Mouse (Mus musculus): ENCODE measurements at regions not wholly inside any gene's neighbourhood (a gene's known extent, or its start where the extent isn't known, plus 50 kb on each side); places are given as distances from the start of the nearest gene placed in this dataset.

DNA sequence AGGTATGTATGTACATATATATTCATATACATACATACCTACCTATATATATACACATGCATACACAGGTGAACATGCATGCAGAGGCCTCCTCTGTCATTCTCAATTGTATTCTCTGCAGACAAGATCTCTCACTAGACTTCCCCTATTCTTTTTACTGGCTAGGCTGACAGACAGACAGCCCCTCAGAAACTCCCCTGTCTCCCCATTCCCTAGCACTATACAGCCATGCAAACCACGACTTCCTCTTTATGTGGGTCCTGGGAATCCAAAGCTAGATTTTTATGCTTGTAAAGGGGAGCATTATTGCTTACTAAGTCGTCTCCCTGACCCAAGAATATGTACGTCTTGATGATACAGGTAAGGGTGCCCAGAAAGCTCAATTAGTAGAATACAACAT lies 86.9 kb downstream of the Fam124b start:
- Histone ChIP-seq H3K9ac (replicated peaks) (no peak overlapping the region), H3K27ac (no peak overlapping the region), H3K4me3 (replicated peaks) (no peak overlapping the region), H3K9me3 (no peaks in the 10 kb centered on the region), H3K4me1 (replicated peaks) (no peaks in the 10 kb centered on the region), H3K4me2 (no peak overlapping the region), H3K27me3 (no peaks in the 10 kb centered on the region), H3K36me3 (no peaks in the 10 kb centered on the region)
- ATAC-seq (ENCODE audit: insufficient number of reproducible peaks, insufficient read depth, low FRiP score, low TSS enrichment, low read depth): no peak
- WGBS: 55% methylated on average over 3 of the region's 3 CpGs

DNA sequence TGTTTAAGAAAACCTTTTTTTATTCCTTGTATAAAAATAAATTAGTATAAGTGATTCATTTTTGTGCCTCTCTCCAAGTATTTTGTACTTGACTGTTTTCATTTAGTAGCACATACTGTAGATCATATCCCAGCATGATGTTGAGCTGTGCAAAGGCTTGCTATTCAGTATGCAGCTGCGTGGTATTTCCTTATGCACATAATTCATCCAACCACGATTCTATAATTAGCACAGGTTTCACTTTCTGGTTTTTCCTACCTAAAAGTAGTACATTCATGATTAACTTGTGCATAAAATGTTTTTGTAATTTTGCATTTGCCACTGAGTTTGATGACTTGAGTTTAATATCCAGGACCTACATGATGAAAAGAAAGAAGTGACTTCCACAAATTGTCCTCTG lies 94.3 kb downstream of the Fam124b start:
- WGBS: 85% methylated on average over 2 of the region's 2 CpGs
- Histone ChIP-seq H3K4me2 (no peak overlapping the region), H3K36me3 (no peaks in the 10 kb centered on the region), H3K9me3 (no peaks in the 10 kb centered on the region), H3K4me1 (replicated peaks) (no peaks in the 10 kb centered on the region), H3K27ac (no peak overlapping the region), H3K27me3 (no peaks in the 10 kb centered on the region), H3K9ac (replicated peaks) (no peak overlapping the region), H3K4me3 (replicated peaks) (no peak overlapping the region)
- no peak for ATAC-seq (ENCODE audit: insufficient number of reproducible peaks, insufficient read depth, low FRiP score, low TSS enrichment, low read depth)

DNA sequence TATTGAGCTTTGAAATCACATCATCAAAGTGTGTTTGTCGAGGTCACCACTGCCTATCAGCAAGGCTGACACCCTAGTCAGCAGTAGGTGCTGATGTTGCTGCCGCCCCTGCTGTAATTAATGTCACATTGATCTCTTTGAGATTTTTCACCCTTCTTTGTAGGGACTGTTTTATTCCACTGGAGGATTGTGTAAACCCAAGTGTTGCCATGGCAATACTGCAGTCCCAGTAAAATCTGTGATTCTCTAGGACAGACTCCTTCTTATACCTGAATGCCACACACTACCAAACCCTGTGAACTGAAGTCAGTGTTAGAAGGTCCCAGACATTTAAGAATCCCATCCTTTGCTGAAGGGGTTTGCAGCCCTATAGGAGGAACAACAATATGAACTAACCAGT lies 102.4 kb downstream of the Fam124b start:
- H3K4me2 ChIP-seq: no peak overlapping the region
- H3K27ac ChIP-seq: no peak overlapping the region
- no peaks in the 10 kb centered on the region for H3K36me3 ChIP-seq
- no peak for ATAC-seq (ENCODE audit: insufficient number of reproducible peaks, insufficient read depth, low FRiP score, low TSS enrichment, low read depth)
- H3K4me3 ChIP-seq (replicated peaks): no peak overlapping the region
- H3K9ac ChIP-seq (replicated peaks): no peak overlapping the region
- no peaks in the 10 kb centered on the region for H3K9me3 ChIP-seq
- H3K27me3 ChIP-seq: no peaks in the 10 kb centered on the region
- no peaks in the 10 kb centered on the region for H3K4me1 ChIP-seq (replicated peaks)
- WGBS: 67% methylated on average over 2 of the region's 2 CpGs

DNA sequence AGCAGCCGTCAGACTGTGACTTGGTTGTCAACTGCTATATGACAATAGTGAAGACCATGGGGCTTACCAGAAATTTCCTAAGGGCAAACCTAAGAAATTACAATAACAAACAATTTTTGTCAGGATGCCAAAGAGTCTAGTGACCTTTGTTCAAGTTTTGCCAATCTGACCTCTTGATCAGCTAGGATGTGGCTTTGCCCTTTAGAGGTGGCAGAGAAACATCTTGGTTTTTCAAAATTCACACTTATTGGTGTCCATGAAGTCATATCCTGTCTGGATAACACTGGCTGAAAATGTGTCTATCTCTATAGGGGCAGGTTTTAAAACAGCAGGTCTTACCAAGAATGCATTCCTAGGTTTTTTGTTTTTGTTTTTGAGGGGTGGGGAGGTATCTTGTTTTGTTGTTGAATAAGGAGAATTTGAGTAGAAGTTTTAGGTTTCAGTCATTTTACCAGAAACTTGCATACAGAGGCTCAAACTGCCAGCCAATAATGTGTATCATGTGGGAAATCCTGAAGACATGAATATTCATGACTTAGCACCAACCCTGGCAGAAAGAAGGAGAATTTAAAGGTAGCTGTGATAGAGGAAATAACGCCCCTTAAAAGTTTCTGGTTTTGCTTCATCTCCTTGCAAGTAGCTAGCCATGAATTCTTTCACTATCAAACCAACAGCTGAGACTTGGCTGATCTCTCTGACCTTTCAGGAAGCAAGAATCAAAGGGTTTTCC lies 110.4 kb downstream of the Fam124b start:
- Histone ChIP-seq H3K9me3 (no peaks in the 10 kb centered on the region), H3K4me3 (replicated peaks) (no peak overlapping the region), H3K27ac (no peak overlapping the region), H3K4me2 (no peak overlapping the region), H3K4me1 (replicated peaks) (0 out of 2 replicates have a peak, but pooled peaks cover 3% of the 10 kb centered on the region), H3K27me3 (no peaks in the 10 kb centered on the region), H3K9ac (replicated peaks) (no peak overlapping the region), H3K36me3 (no peaks in the 10 kb centered on the region)
- no peak for ATAC-seq (ENCODE audit: insufficient number of reproducible peaks, insufficient read depth, low FRiP score, low TSS enrichment, low read depth)
- 79% methylated on average over 2 of the region's 2 CpGs for WGBS

DNA sequence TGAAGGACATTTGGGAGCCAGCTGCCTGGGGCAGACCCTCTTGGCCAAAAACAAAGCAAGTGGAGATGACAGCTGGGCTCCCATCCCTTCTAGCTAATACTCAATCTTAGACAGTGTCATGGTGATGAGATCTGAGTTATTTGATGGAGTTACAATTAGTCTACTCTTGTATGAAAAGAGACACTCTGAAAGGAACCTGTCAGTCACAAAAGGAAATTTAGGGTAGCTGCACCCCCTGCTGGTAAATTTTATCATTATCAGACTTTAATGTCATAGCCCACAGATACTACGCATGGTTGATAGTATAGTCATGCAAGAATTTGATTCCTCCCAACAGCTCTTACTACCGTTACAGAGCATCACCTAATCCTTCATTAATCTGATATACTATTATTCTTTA lies 112.0 kb downstream of the Fam124b start:
- 76% methylated on average over 2 of the region's 2 CpGs for WGBS
- no peak overlapping the region for H3K4me2 ChIP-seq
- H3K9ac ChIP-seq (replicated peaks): no peak overlapping the region
- H3K4me1 ChIP-seq (replicated peaks): 0 out of 2 replicates have a peak, but pooled peaks cover 3% of the 10 kb centered on the region
- H3K27me3 ChIP-seq: no peaks in the 10 kb centered on the region
- H3K4me3 ChIP-seq (replicated peaks): no peak overlapping the region
- H3K36me3 ChIP-seq: no peaks in the 10 kb centered on the region
- ATAC-seq (ENCODE audit: insufficient number of reproducible peaks, insufficient read depth, low FRiP score, low TSS enrichment, low read depth): no peak
- H3K27ac ChIP-seq: no peak overlapping the region
- no peaks in the 10 kb centered on the region for H3K9me3 ChIP-seq

DNA sequence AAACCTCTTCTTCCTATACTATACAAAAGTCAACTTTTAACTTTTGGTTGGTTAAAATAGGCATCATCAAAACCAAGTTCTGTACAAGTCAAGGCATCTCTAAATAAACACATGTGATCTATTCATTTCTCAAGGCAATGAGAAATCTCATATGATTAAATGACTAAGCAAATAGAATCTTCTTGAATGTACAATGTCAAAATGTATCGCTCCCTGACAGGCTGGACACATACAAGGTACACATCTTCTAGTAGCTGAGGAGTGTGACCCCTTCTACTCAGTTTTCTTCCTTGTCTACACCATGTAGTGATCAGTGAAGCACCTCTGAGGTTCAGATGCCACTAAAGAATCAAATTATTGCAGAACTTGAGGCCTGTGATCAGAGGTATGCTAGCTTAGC lies 120.0 kb downstream of the Fam124b start:
- Histone ChIP-seq H3K36me3 (no peaks in the 10 kb centered on the region), H3K4me1 (replicated peaks) (no peaks in the 10 kb centered on the region), H3K4me2 (no peak overlapping the region), H3K9ac (replicated peaks) (no peak overlapping the region), H3K27me3 (no peaks in the 10 kb centered on the region), H3K4me3 (replicated peaks) (no peak overlapping the region), H3K9me3 (0 out of 2 replicates have a peak, but pooled peaks cover 3% of the 10 kb centered on the region), H3K27ac (no peak overlapping the region)
- 95% methylated on average over 1 of the region's 1 CpGs for WGBS
- no peak for ATAC-seq (ENCODE audit: insufficient number of reproducible peaks, insufficient read depth, low FRiP score, low TSS enrichment, low read depth)

DNA sequence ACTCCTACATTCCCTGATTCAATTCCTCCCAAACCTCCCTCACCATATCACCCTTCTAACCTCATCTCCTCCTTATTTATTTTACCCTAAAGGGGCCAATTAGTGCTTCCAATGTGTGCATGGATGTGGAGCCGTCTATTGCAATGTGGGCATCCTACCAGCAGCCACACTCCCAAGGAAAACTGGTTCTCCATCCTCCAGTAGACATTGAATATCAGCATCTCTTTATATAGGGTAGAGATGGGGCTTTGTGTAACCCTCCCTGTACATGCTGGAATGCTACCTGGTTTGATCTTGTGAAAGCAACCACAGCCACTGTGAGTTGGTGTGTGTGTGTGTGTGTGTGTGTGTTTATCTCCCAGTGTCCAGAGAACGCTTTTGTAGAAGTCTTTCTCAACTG lies 126.5 kb downstream of the Fam124b start:
- Histone ChIP-seq H3K4me1 (replicated peaks) (no peaks in the 10 kb centered on the region; the same call in 1 of the 2 replicates), H3K27me3 (no peaks in the 10 kb centered on the region), H3K9ac (replicated peaks) (no peak overlapping the region), H3K36me3 (no peaks in the 10 kb centered on the region), H3K4me3 (replicated peaks) (no peak overlapping the region), H3K4me2 (no peak overlapping the region), H3K9me3 (0 out of 2 replicates have a peak, but pooled peaks cover 3% of the 10 kb centered on the region), H3K27ac (no peak overlapping the region)
- no peak for ATAC-seq (ENCODE audit: insufficient number of reproducible peaks, insufficient read depth, low FRiP score, low TSS enrichment, low read depth)
- 84% methylated on average over 2 of the region's 2 CpGs for WGBS

DNA sequence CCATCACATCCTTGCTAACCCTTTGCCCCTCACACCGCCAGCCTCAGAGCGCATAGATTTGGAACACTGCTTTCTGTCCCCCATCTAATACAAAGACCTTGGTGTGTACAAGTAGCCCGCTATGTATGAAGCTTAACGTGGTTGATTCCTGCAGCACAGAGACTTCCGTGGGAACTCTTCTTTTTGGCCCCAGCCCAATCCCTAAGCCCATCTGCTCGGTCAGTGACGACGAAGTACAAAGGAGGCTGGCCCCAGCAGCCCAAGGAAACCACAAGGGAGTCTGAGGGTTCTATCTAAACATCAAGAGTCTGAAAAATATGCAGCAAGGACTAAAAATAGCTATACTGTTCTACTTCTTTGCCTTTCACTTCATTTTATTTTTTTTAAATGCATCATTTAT lies 126.9 kb downstream of the Fam124b start:
- 86% methylated on average over 8 of the region's 8 CpGs for WGBS
- Histone ChIP-seq H3K9ac (replicated peaks) (no peak overlapping the region), H3K4me2 (no peak overlapping the region), H3K27me3 (no peaks in the 10 kb centered on the region), H3K27ac (no peak overlapping the region), H3K4me3 (replicated peaks) (no peak overlapping the region), H3K4me1 (replicated peaks) (no peaks in the 10 kb centered on the region; the same call in 1 of the 2 replicates), H3K36me3 (no peaks in the 10 kb centered on the region), H3K9me3 (0 out of 2 replicates have a peak, but pooled peaks cover 3% of the 10 kb centered on the region)
- no peak for ATAC-seq (ENCODE audit: insufficient number of reproducible peaks, insufficient read depth, low FRiP score, low TSS enrichment, low read depth)

DNA sequence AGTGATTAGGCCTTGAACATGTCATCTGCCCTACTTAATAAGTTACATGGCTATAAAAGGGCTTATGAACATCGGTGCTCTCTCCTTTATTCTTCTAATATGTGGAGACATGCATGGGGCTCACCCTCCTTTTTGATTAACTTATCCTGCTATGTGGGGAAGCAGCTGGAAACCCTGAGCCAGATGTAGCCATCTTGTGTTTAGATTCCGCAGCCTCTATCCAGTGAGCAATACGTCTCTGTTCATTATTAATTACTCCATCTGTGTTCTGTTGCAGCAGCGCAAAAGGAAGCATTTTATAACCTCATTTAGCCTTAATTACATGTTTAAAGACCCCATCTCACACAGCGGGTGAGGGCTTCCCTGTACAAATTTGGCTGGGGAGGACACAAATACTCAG lies 129.6 kb downstream of the Fam124b start:
- H3K36me3 ChIP-seq: no peaks in the 10 kb centered on the region
- H3K4me3 ChIP-seq (replicated peaks): no peak overlapping the region
- no peak overlapping the region for H3K9ac ChIP-seq (replicated peaks)
- WGBS: 17% methylated on average over 5 of the region's 5 CpGs
- no peak overlapping the region for H3K27ac ChIP-seq
- no peaks in the 10 kb centered on the region for H3K27me3 ChIP-seq
- no peaks in the 10 kb centered on the region for H3K9me3 ChIP-seq
- no peaks in the 10 kb centered on the region; the same call in 1 of the 2 replicates for H3K4me1 ChIP-seq (replicated peaks)
- no peak overlapping the region for H3K4me2 ChIP-seq
- no peak for ATAC-seq (ENCODE audit: insufficient number of reproducible peaks, insufficient read depth, low FRiP score, low TSS enrichment, low read depth)

DNA sequence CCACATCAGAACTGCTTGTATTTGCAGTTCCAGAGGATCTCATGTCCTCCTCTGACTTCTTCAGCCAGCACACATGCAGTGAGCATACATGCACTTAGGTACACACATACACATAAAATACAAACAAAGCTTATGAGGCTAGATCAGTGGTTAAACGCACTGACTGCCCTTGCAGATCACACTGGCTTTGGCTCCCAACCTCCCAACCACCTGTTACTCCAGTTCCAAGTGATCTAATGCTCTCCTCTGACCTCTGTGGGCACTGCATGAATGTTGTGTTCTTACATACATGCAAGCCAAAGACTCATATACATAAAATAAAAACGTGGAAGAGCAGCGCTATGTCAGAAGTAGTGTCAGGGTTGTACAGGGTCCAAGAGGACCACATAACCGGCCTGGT lies 141.9 kb downstream of the Fam124b start:
- no peak for ATAC-seq (ENCODE audit: insufficient number of reproducible peaks, insufficient read depth, low FRiP score, low TSS enrichment, low read depth)
- Histone ChIP-seq H3K4me3 (replicated peaks) (no peak overlapping the region), H3K9ac (replicated peaks) (no peak overlapping the region), H3K27me3 (no peaks in the 10 kb centered on the region), H3K36me3 (no peaks in the 10 kb centered on the region), H3K9me3 (no peaks in the 10 kb centered on the region), H3K27ac (no peak overlapping the region), H3K4me2 (no peak overlapping the region), H3K4me1 (replicated peaks) (no peaks in the 10 kb centered on the region)
- 85% methylated on average over 4 of the region's 4 CpGs for WGBS

DNA sequence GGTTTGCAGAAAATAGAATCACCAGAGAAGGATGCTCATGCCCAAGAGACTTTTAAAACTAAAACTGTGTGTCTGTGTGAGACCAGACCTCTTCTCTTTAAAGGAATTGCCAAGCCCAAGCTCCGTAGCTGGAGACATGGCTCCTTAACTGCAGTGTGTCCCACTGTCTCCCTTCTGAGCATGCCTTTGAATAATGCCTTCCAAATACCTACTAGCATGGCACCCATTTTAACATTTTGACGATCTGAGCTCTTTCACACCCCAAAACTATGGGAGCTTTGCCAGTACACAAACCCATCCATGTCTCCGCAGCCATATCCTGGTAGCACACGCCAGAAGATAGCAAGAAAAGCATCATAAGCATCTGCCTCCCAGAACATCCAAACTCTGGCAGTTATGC lies 143.9 kb downstream of the Fam124b start:
- H3K9ac ChIP-seq (replicated peaks): no peak overlapping the region
- H3K4me2 ChIP-seq: no peak overlapping the region
- H3K27me3 ChIP-seq: no peaks in the 10 kb centered on the region
- no peak overlapping the region for H3K27ac ChIP-seq
- WGBS: 88% methylated on average over 4 of the region's 4 CpGs
- no peaks in the 10 kb centered on the region for H3K9me3 ChIP-seq
- no peaks in the 10 kb centered on the region for H3K36me3 ChIP-seq
- no peaks in the 10 kb centered on the region for H3K4me1 ChIP-seq (replicated peaks)
- no peak for ATAC-seq (ENCODE audit: insufficient number of reproducible peaks, insufficient read depth, low FRiP score, low TSS enrichment, low read depth)
- H3K4me3 ChIP-seq (replicated peaks): no peak overlapping the region

DNA sequence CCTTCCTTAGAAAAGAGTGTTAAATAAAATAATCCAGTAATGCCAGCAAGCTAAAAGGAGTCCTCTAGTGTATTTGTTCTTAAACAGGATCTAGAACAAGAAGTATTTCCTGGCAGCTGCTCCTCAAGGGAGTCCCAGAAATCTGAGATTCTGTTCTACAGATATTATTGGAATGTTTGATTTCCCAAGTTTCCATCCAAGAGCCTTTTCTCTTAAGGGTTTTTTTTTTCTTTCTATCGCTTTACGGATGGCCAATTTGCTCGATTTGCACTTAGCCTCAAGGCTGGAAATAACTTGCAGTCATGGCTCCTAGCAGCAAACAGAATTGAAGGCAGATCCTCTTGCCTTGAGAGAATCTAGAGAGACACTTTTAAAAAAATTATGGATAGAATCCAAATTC lies 144.3 kb downstream of the Fam124b start:
- Histone ChIP-seq H3K27me3 (no peaks in the 10 kb centered on the region), H3K36me3 (no peaks in the 10 kb centered on the region), H3K9me3 (no peaks in the 10 kb centered on the region), H3K4me3 (replicated peaks) (no peak overlapping the region), H3K9ac (replicated peaks) (no peak overlapping the region), H3K27ac (no peak overlapping the region), H3K4me2 (no peak overlapping the region), H3K4me1 (replicated peaks) (no peaks in the 10 kb centered on the region)
- 78% methylated on average over 3 of the region's 3 CpGs for WGBS
- no peak for ATAC-seq (ENCODE audit: insufficient number of reproducible peaks, insufficient read depth, low FRiP score, low TSS enrichment, low read depth)

Data from limb, embryonic 12.5 days (tissue).